Mouse (Mus musculus): ENCODE results near the gene Chst5. TPM values are rescaled to one million over a fixed set of nuclear protein-coding genes. Genes with fewer than 3 reads are reported as not detected.

Chst5 gene
- total and polyA plus RNA-seq, 2 experiments from 2014 or later, result 2.9 to 3.4 TPM

GRCm38 (mm10) chr8:111932580-111933336, 22.5 kb upstream of the Chst5 start:
- Histone ChIP-seq H3K4me3 (ENCODE audit: low read depth, low read length) (peak overlapping the region; percentile 78), H3K9me3 (ENCODE audit: low read length) (no peaks in the 10 kb centered on the region), H3K4me2 (ENCODE audit: low read depth, low read length, poor library complexity, severe bottlenecking) (peak overlapping the region; percentile 93), H3K4me1 (ENCODE audit: insufficient read depth, low read length) (0 out of 2 replicates have a peak, but pooled peaks cover 3% of the 10 kb centered on the region), H3K36me3 (ENCODE audit: insufficient read depth, low read length) (no peaks in the 10 kb centered on the region), H3K27me3 (ENCODE audit: insufficient read depth, low read length) (no peaks in the 10 kb centered on the region), H3K27ac (ENCODE audit: low read depth, low read length) (peak overlapping the region; percentile 89), H3K9ac (replicated peaks; ENCODE audit: low read length, poor library complexity, severe bottlenecking) (peak overlapping the region; percentile 81)
- WGBS, result 33% methylated on average over 19 of the region's 19 CpGs
- ATAC-seq (ENCODE audit: low FRiP score) (no peak), DNase-seq (ENCODE audit: low spot score) (peak; percentile 60)
- no peak for TF ChIP-seq CTCF (IDR thresholded peaks at IDR 0.05)

GRCm38 (mm10) chr8:111931721-111932120, 21.5 kb upstream of the Chst5 start:
- Histone ChIP-seq H3K9ac (replicated peaks; ENCODE audit: low read length, poor library complexity, severe bottlenecking) (no peak overlapping the region), H3K27ac (ENCODE audit: low read depth, low read length) (no peak overlapping the region), H3K9me3 (ENCODE audit: low read length) (no peaks in the 10 kb centered on the region), H3K4me2 (ENCODE audit: low read depth, low read length, poor library complexity, severe bottlenecking) (no peak overlapping the region), H3K4me1 (ENCODE audit: insufficient read depth, low read length) (0 out of 2 replicates have a peak, but pooled peaks cover 3% of the 10 kb centered on the region), H3K27me3 (ENCODE audit: insufficient read depth, low read length) (no peaks in the 10 kb centered on the region), H3K36me3 (ENCODE audit: insufficient read depth, low read length) (no peaks in the 10 kb centered on the region), H3K4me3 (ENCODE audit: low read depth, low read length) (no peak overlapping the region)
- TF ChIP-seq CTCF (IDR thresholded peaks at IDR 0.05), result no peak
- ATAC-seq (ENCODE audit: low FRiP score) (no peak), DNase-seq (ENCODE audit: low spot score) (no peak)
- WGBS, result 80% methylated on average over 16 of the region's 16 CpGs

GRCm38 (mm10) chr8:111929648-111930344, 19.5 kb upstream of the Chst5 start:
- no peak for TF ChIP-seq CTCF (IDR thresholded peaks at IDR 0.05)
- Histone ChIP-seq H3K9ac (replicated peaks; ENCODE audit: low read length, poor library complexity, severe bottlenecking) (no peak overlapping the region), H3K4me3 (ENCODE audit: low read depth, low read length) (no peak overlapping the region), H3K4me1 (ENCODE audit: insufficient read depth, low read length) (0 out of 2 replicates have a peak, but pooled peaks cover 3% of the 10 kb centered on the region), H3K9me3 (ENCODE audit: low read length) (no peaks in the 10 kb centered on the region), H3K27ac (ENCODE audit: low read depth, low read length) (no peak overlapping the region), H3K4me2 (ENCODE audit: low read depth, low read length, poor library complexity, severe bottlenecking) (no peak overlapping the region), H3K36me3 (ENCODE audit: insufficient read depth, low read length) (no peaks in the 10 kb centered on the region), H3K27me3 (ENCODE audit: insufficient read depth, low read length) (no peaks in the 10 kb centered on the region)
- DNase-seq (ENCODE audit: low spot score) (no peak), ATAC-seq (ENCODE audit: low FRiP score) (no peak)
- WGBS, result 70% methylated on average over 8 of the region's 8 CpGs

GRCm38 (mm10) chr8:111924976-111925375, 14.7 kb upstream of the Chst5 start:
- 82% methylated on average over 7 of the region's 7 CpGs for WGBS
- no peak for TF ChIP-seq CTCF (IDR thresholded peaks at IDR 0.05)
- ATAC-seq (ENCODE audit: low FRiP score) (no peak), DNase-seq (ENCODE audit: low spot score) (no peak)
- no peak overlapping the region for H3K4me2 ChIP-seq (ENCODE audit: low read depth, low read length, poor library complexity, severe bottlenecking)
- no peak overlapping the region for H3K4me3 ChIP-seq (ENCODE audit: low read depth, low read length)
- H3K36me3 ChIP-seq (ENCODE audit: insufficient read depth, low read length), result no peaks in the 10 kb centered on the region
- no peak overlapping the region for H3K27ac ChIP-seq (ENCODE audit: low read depth, low read length)
- H3K9me3 ChIP-seq (ENCODE audit: low read length), result no peaks in the 10 kb centered on the region
- no peaks in the 10 kb centered on the region for H3K4me1 ChIP-seq (ENCODE audit: insufficient read depth, low read length)
- no peak overlapping the region for H3K9ac ChIP-seq (replicated peaks; ENCODE audit: low read length, poor library complexity, severe bottlenecking)
- no peaks in the 10 kb centered on the region for H3K27me3 ChIP-seq (ENCODE audit: insufficient read depth, low read length)

- H3K9me3 ChIP-seq (ENCODE audit: low read length), result no peaks in the 10 kb centered on the region
- H3K27me3 ChIP-seq (ENCODE audit: insufficient read depth, low read length), result no peaks in the 10 kb centered on the region
- peak; percentile 63 for TF ChIP-seq CTCF (IDR thresholded peaks at IDR 0.05)
- H3K4me3 ChIP-seq (ENCODE audit: low read depth, low read length), result no peak overlapping the region
- H3K4me1 ChIP-seq (ENCODE audit: insufficient read depth, low read length), result no peaks in the 10 kb centered on the region
- no peak for ATAC-seq (ENCODE audit: low FRiP score)
- H3K9ac ChIP-seq (replicated peaks; ENCODE audit: low read length, poor library complexity, severe bottlenecking), result no peak overlapping the region
- peak; percentile 70 for DNase-seq (ENCODE audit: low spot score)
- H3K36me3 ChIP-seq (ENCODE audit: insufficient read depth, low read length), result peaks cover under 1% of the 10 kb centered on the region; the same call in 1 of the 2 replicates
- H3K4me2 ChIP-seq (ENCODE audit: low read depth, low read length, poor library complexity, severe bottlenecking), result no peak overlapping the region
- WGBS, result 30% methylated on average over 10 of the region's 10 CpGs
- H3K27ac ChIP-seq (ENCODE audit: low read depth, low read length), result no peak overlapping the region
These were observed 13.1 kb upstream of the Chst5 start for GRCm38 (mm10) chr8:111923383-111923804.

- TF ChIP-seq CTCF (IDR thresholded peaks at IDR 0.05), result no peak
- no peak overlapping the region for H3K9ac ChIP-seq (replicated peaks; ENCODE audit: low read length, poor library complexity, severe bottlenecking)
- DNase-seq (ENCODE audit: low spot score) (no peak), ATAC-seq (ENCODE audit: low FRiP score) (no peak)
- H3K4me1 ChIP-seq (ENCODE audit: insufficient read depth, low read length), result no peaks in the 10 kb centered on the region
- H3K4me2 ChIP-seq (ENCODE audit: low read depth, low read length, poor library complexity, severe bottlenecking), result no peak overlapping the region
- H3K36me3 ChIP-seq (ENCODE audit: insufficient read depth, low read length), result peaks cover 12% of the 10 kb centered on the region
- 86% methylated on average over 4 of the region's 4 CpGs for WGBS
- H3K4me3 ChIP-seq (ENCODE audit: low read depth, low read length), result no peak overlapping the region
- H3K27ac ChIP-seq (ENCODE audit: low read depth, low read length), result no peak overlapping the region
- H3K9me3 ChIP-seq (ENCODE audit: low read length), result no peaks in the 10 kb centered on the region
- H3K27me3 ChIP-seq (ENCODE audit: insufficient read depth, low read length), result no peaks in the 10 kb centered on the region
These were observed 10.7 kb upstream of the Chst5 start for GRCm38 (mm10) chr8:111920971-111921370.

All from midbrain, postnatal 0 days (tissue).